Mouse (Mus musculus) small intestine, adult 2 months (tissue): ENCODE results near the gene Rpl10a.

Experiments used
- CTCF ChIP-seq: fragments of 200-500 bp; IDR thresholded peaks from 2 replicates; pipeline ENCODE4 v1.5.1; 2012; ENCODE audit warnings: low read depth, mild to moderate bottlenecking, control low read depth, inconsistent platforms, low read length, moderate library complexity, mixed read lengths; ENCODE audit not compliant: insufficient replicate concordance, insufficient read length; ENCODE audit errors: extremely low read depth
- POLR2A ChIP-seq: fragments of 200-500 bp; IDR thresholded peaks from 2 replicates; pipeline ENCODE4 v1.6.1; 2012; ENCODE audit warnings: low read depth, mild to moderate bottlenecking, control low read depth, inconsistent platforms, low read length, moderate library complexity

GRCm38 (mm10) chr17:28327673-28328325 is 472 bp upstream of the Rpl10a start:
- TF ChIP-seq CTCF (no peak), POLR2A (no peak)
